Mouse (Mus musculus) cerebellum, postnatal 36 days (tissue): Measurements from ENCODE around the gene Gm5426.
"Not testable (repeated sequence)": the region's sequence is repeated elsewhere in the genome, so short reads cannot be mapped to it uniquely, and the experiment has no call there.

Experiments used
- DNase-seq, 2 experiments: peaks; one replicate each; pipeline ENCODE4 v3.0.0; 2021 to 2022; ENCODE audit warnings: mixed read lengths in 2 of 2

Gm5426 gene

GRCm38 (mm10) chr10:96139274-96139673 is 2.9 kb downstream of the Gm5426 start:
- not testable (repeated sequence) for DNase-seq

- DNase-seq = no peak
Observed at GRCm38 (mm10) chr10:96146578-96146977, 10.2 kb downstream of the Gm5426 start.

- peak; percentile 43 to 45 for DNase-seq
Observed at GRCm38 (mm10) chr10:96148250-96148699, 11.9 kb downstream of the Gm5426 start.

- no peak for DNase-seq
Observed at GRCm38 (mm10) chr10:96150401-96151116, 14.2 kb downstream of the Gm5426 start.

- no peak for DNase-seq
Observed at GRCm38 (mm10) chr10:96153315-96153714, 16.9 kb downstream of the Gm5426 start.

- no peak for DNase-seq
Observed at GRCm38 (mm10) chr10:96162975-96163706, 26.7 kb downstream of the Gm5426 start.

- DNase-seq = no peak
Observed at GRCm38 (mm10) chr10:96163791-96164190, 27.4 kb downstream of the Gm5426 start.

- no peak for DNase-seq
Observed at GRCm38 (mm10) chr10:96165260-96165659, 28.9 kb downstream of the Gm5426 start.

- DNase-seq = no peak
Observed at GRCm38 (mm10) chr10:96168998-96169397, 32.6 kb downstream of the Gm5426 start.

GRCm38 (mm10) chr10:96171546-96171945 is 35.1 kb downstream of the Gm5426 start:
- peak; percentile 20 to 29 for DNase-seq

GRCm38 (mm10) chr10:96172964-96173363 is 36.6 kb downstream of the Gm5426 start:
- DNase-seq = no peak

- no peak for DNase-seq
Observed at GRCm38 (mm10) chr10:96173771-96174170, 37.4 kb downstream of the Gm5426 start.

GRCm38 (mm10) chr10:96176916-96177315 is 40.5 kb downstream of the Gm5426 start:
- DNase-seq = no peak

- no peak for DNase-seq
Observed at GRCm38 (mm10) chr10:96180554-96181397, 44.4 kb downstream of the Gm5426 start.

- DNase-seq = no peak
Observed at GRCm38 (mm10) chr10:96181398-96181790, 45.0 kb downstream of the Gm5426 start.

- DNase-seq = no peak
Observed at GRCm38 (mm10) chr10:96181883-96182628, 45.7 kb downstream of the Gm5426 start.

- DNase-seq = no peak
Observed at GRCm38 (mm10) chr10:96185026-96185425, 48.6 kb downstream of the Gm5426 start.

GRCm38 (mm10) chr10:96185601-96186000 is 49.2 kb downstream of the Gm5426 start:
- no peak for DNase-seq
